Mouse (Mus musculus) bone marrow macrophage, adult 2 months (primary cell): Measurements from ENCODE around the gene Tmem140. TPM values are rescaled to one million over a fixed set of nuclear protein-coding genes. Genes with fewer than 3 reads are reported as not detected.

Experiments used
- H3K27ac ChIP-seq: 2 replicates; pipeline ENCODE4 v1.5.1; 2012; ENCODE audit warnings: low read depth, low read length; ENCODE audit not compliant: insufficient read depth
- H3K4me1 ChIP-seq: 2 replicates; pipeline ENCODE4 v1.6.1; 2012; ENCODE audit warnings: low read length; ENCODE audit not compliant: control insufficient read depth, insufficient read depth
- H3K4me3 ChIP-seq: 2 replicates; pipeline ENCODE4 v1.5.1; 2012; ENCODE audit warnings: mild to moderate bottlenecking, low read length, moderate library complexity; ENCODE audit not compliant: insufficient read depth
- CTCF ChIP-seq: IDR thresholded peaks from 2 replicates; pipeline ENCODE4 v1.5.1; 2012; ENCODE audit warnings: low read depth, mild to moderate bottlenecking, low read length, moderate library complexity
- POLR2A ChIP-seq: IDR thresholded peaks from 2 replicates; pipeline ENCODE4 v1.6.1; 2012; ENCODE audit warnings: mild to moderate bottlenecking, low read depth, low read length, borderline replicate concordance
- polyA plus RNA-seq: library from polyadenylated mRNA; stranded (reverse); fragments of >200 nt; gene quantifications from 2 replicates; pipeline ENCODE4 v1.2.4, GENCODE M21; 2012; ENCODE audit not compliant: missing spikeins, insufficient read depth, insufficient read length

Tmem140 gene
- polyA plus RNA-seq, 1 experiment, result 74.9 TPM

DNA sequence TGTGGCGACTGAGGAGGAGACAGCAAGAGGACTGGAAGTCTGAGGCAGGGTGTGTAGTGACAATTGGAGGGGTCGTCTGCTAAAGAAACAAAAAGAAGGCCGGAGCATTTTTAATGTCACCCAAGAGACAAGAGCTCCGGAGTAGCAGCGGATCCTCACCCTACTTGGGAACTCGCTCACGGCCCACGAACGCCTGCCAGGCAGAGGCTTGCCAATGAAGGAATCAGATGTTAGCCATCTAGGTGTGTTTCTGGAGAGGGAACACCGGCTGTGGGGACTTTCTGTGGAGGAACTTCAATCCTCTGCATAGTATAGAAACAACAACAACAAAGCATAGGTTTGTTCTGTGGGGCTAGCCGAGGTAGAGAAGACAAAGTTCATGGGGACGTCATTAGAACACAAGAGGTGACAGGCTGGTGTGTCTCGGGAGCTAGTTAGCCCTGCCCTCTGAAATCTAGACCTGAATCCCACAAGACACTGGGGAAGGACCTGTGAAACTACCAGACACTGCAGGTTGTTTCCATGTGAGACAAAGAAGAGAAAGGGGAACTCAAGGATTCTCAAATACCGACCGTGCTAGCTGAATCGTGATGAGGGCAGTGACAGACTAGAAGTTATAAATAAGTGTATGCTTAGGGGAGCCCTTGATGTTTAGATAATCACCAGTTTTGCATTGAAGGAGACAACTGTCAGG lies 4.5 kb downstream of the Tmem140 start:
- no peak overlapping the region for H3K4me3 ChIP-seq

GRCm38 (mm10) chr6:34867995-34868350 lies 5.0 kb downstream of the Tmem140 start:
- peak overlapping the region; percentile 93 for H3K27ac ChIP-seq
- TF ChIP-seq POLR2A (no peak), CTCF (no peak)
- peaks cover 72% of the 10 kb centered on the region for H3K4me1 ChIP-seq
- H3K4me3 ChIP-seq, result no peak overlapping the region

More for the DNA sequence above, 4.5 kb downstream of the Tmem140 start:
- TF ChIP-seq CTCF, result no peak
- Histone ChIP-seq H3K4me1 (peaks cover 67% of the 10 kb centered on the region), H3K27ac (peak overlapping the region; percentile 93)

DNA sequence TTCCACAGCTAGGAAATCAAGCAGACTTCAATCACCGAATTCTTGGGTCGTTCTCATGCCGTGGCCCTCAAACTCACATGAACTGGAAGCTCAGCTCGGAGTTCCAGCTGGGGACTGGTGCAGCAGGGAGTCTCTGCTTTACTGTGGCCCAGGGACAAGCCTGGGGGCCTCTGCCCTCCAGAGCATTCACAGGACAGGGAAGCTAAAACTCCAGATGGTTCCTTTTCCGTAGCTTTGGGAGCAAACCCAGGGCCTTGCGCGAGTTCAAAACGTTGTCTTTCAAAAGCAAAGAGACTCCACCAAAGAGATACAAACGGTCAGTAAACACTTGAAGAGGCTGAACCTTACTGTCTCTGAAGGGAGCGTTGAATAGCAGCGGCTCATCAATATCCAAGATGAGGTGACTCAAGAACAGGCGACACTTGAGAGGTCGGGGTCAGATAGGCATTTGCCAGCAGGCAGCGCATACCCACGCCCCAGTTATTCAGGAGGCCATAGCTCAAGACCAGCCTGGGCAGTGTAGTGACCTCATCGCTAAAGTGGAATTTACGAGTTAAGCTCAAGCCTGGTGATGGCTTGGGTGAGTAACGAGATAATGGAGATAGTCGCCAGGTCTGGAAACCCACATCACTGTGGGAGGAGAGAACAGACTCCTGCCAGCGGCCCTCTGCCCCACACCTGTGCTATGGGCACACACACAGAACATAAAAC lies 5.7 kb downstream of the Tmem140 start:
- H3K4me3 ChIP-seq, result no peak overlapping the region
- no peak for TF ChIP-seq POLR2A
- TF ChIP-seq CTCF, result no peak
- H3K4me1 ChIP-seq, result peaks cover 74% of the 10 kb centered on the region
- H3K27ac ChIP-seq, result peak overlapping the region; percentile 93

DNA sequence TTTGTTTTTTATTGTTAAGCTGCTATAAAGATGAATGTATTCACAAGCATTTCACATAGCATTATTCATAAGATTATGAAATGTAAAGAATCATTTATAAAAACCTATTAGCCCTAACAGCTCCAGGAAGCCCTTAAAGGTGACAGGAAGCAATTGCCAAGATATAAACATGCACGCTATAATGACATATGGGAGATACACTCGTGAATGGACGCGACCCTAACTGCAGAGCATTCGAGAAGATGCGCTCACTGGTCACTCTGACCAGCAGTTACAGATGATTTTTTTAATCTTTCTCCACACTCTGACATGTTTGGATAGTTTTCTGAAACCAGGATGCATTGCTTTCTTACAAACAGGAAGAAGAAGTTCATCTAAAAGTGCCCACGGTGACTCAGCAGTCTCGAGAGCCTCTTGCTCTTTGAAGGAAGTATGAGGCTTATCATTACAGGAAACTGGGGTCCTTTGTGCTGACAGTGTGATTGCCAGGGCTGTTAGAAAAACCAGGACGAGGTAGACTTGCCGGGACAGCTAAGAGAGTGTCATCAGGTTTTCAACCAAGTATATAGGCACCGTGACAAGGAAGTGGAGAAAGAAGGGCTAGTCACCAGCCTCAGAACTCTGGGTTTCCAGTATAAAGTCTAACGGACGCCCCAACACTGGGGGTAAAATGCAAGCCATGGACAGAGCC lies 6.4 kb downstream of the Tmem140 start:
- Histone ChIP-seq H3K4me3 (peak overlapping the region; percentile 11; the same call in 1 of the 2 replicates), H3K4me1 (peaks cover 78% of the 10 kb centered on the region), H3K27ac (peak overlapping the region; percentile 93)
- TF ChIP-seq CTCF (no peak), POLR2A (no peak)

DNA sequence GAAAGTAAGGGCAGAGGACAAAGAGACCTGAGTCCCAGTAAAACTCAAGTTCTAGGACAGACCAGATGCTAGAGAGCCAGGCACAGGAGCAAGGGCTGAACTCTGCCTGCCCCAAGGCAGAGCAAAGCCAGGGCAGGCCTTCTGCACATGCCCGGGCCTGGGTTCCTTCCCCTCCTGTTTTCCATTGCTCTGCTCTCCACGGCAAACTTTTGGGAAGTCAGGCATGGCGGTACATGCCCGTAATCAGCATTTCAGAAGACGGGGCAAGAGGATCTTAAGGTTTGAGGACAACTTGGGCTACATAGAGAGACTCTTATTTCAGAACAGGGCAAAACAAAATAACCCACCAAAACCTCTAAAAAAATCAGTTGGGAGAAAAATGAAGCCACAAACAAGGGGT lies 7.2 kb downstream of the Tmem140 start:
- Histone ChIP-seq H3K4me3 (no peak overlapping the region), H3K4me1 (peaks cover 83% of the 10 kb centered on the region), H3K27ac (peak overlapping the region; percentile 93)
- TF ChIP-seq CTCF (no peak), POLR2A (no peak)

DNA sequence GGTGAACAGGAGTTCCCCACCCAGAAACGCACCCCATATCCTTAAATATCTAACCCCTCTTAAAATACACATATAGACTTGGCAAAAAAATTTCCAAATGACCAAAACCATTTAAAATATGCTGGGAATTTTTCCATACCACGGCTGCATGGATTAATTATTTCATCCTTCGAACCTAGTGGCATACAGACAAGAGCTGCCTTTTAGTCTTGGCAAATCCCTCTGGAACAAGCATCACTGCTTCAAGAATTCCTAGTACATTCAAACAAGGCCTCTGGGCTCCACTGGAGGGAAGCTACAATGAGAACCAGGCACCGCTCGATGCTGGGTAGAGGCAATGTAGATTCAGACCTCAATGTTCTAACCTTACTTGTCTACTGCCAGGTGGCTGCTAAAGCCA lies 7.8 kb downstream of the Tmem140 start:
- no peak overlapping the region for H3K4me3 ChIP-seq
- peak overlapping the region; percentile 93 for H3K27ac ChIP-seq
- TF ChIP-seq CTCF, result no peak
- no peak for TF ChIP-seq POLR2A
- H3K4me1 ChIP-seq, result peaks cover 81% of the 10 kb centered on the region

DNA sequence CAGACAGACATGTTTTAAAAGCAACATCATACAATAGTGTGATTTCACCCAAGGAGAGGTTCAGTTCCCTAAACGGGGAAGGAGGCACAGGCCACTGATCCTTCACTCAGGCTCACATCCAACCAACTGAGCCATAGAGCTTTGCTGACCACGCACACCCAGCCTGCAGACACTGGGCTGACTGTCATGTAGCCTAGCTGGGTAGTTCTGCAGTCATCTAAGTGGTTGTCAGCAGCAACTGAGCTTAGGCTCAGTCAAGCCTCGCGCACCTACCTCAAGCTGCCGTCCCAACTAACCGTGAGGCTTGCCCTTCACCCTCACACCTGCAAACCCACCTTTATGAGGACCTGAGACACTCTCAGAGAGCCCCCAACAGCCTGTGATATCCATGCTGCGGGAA lies 9.0 kb downstream of the Tmem140 start:
- Histone ChIP-seq H3K27ac (peak overlapping the region; percentile 52), H3K4me1 (peaks cover 83% of the 10 kb centered on the region)

GRCm38 (mm10) chr6:34872871-34873270 lies 9.9 kb downstream of the Tmem140 start:
- TF ChIP-seq CTCF (no peak), POLR2A (no peak)
- Histone ChIP-seq H3K4me3 (no peak overlapping the region), H3K27ac (no peak overlapping the region), H3K4me1 (peaks cover 76% of the 10 kb centered on the region)

More for the DNA sequence above, 9.0 kb downstream of the Tmem140 start:
- TF ChIP-seq POLR2A (no peak), CTCF (no peak)
- H3K4me3 ChIP-seq, result no peak overlapping the region

- peak overlapping the region; percentile 44 for H3K4me3 ChIP-seq
- H3K4me1 ChIP-seq, result peaks cover 62% of the 10 kb centered on the region
- no peak for TF ChIP-seq CTCF
- peak overlapping the region; percentile 65 for H3K27ac ChIP-seq
Observed at GRCm38 (mm10) chr6:34874101-34874921, 11.4 kb downstream of the Tmem140 start.
